Mouse (Mus musculus): ENCODE measurements at regions not wholly inside any gene's neighbourhood (a gene's known extent, or its start where the extent isn't known, plus 50 kb on each side); places are given as distances from the start of the nearest gene placed in this dataset.

GRCm38 (mm10) chr2:137510671-137511235, 394.3 kb upstream of the Jag1 start:
- Histone ChIP-seq H3K27me3 (ENCODE audit: control insufficient read depth, insufficient read depth, low read length) (no peaks in the 10 kb centered on the region), H3K9ac (replicated peaks; ENCODE audit: low read depth, low read length) (no peak overlapping the region), H3K27ac (ENCODE audit: low read length) (no peak overlapping the region), H3K9me3 (ENCODE audit: control insufficient read depth, low read depth, low read length) (no peaks in the 10 kb centered on the region), H3K36me3 (ENCODE audit: control insufficient read depth, insufficient read depth, low read length) (no peaks in the 10 kb centered on the region), H3K4me1 (ENCODE audit: control insufficient read depth, insufficient read depth, low read length) (no peaks in the 10 kb centered on the region), H3K4me2 (replicated peaks; ENCODE audit: low read depth, low read length) (no peak overlapping the region), H3K4me3 (ENCODE audit: low read depth, low read length) (no peak overlapping the region)
- 75% methylated on average over 3 of the region's 3 CpGs for WGBS
- no peak for ATAC-seq (ENCODE audit: insufficient number of reproducible peaks, insufficient read depth, low FRiP score, low read depth)

GRCm38 (mm10) chr2:137501236-137501635, 384.8 kb upstream of the Jag1 start:
- H3K4me1 ChIP-seq (ENCODE audit: control insufficient read depth, insufficient read depth, low read length): no peaks in the 10 kb centered on the region
- H3K9me3 ChIP-seq (ENCODE audit: control insufficient read depth, low read depth, low read length): no peaks in the 10 kb centered on the region
- no peak overlapping the region for H3K4me2 ChIP-seq (replicated peaks; ENCODE audit: low read depth, low read length)
- no peak for ATAC-seq (ENCODE audit: insufficient number of reproducible peaks, insufficient read depth, low FRiP score, low read depth)
- H3K36me3 ChIP-seq (ENCODE audit: control insufficient read depth, insufficient read depth, low read length): no peaks in the 10 kb centered on the region
- no peak overlapping the region for H3K9ac ChIP-seq (replicated peaks; ENCODE audit: low read depth, low read length)
- H3K27ac ChIP-seq (ENCODE audit: low read length): no peak overlapping the region
- H3K4me3 ChIP-seq (ENCODE audit: low read depth, low read length): no peak overlapping the region
- WGBS: 49% methylated on average over 1 of the region's 1 CpGs
- no peaks in the 10 kb centered on the region for H3K27me3 ChIP-seq (ENCODE audit: control insufficient read depth, insufficient read depth, low read length)

GRCm38 (mm10) chr2:137497616-137498015, 381.2 kb upstream of the Jag1 start:
- H3K27me3 ChIP-seq (ENCODE audit: control insufficient read depth, insufficient read depth, low read length): no peaks in the 10 kb centered on the region
- H3K36me3 ChIP-seq (ENCODE audit: control insufficient read depth, insufficient read depth, low read length): no peaks in the 10 kb centered on the region
- no peak overlapping the region for H3K9ac ChIP-seq (replicated peaks; ENCODE audit: low read depth, low read length)
- no peak for ATAC-seq (ENCODE audit: insufficient number of reproducible peaks, insufficient read depth, low FRiP score, low read depth)
- no peaks in the 10 kb centered on the region for H3K9me3 ChIP-seq (ENCODE audit: control insufficient read depth, low read depth, low read length)
- no peak overlapping the region for H3K27ac ChIP-seq (ENCODE audit: low read length)
- 73% methylated on average over 2 of the region's 2 CpGs for WGBS
- H3K4me3 ChIP-seq (ENCODE audit: low read depth, low read length): no peak overlapping the region
- H3K4me1 ChIP-seq (ENCODE audit: control insufficient read depth, insufficient read depth, low read length): no peaks in the 10 kb centered on the region
- no peak overlapping the region for H3K4me2 ChIP-seq (replicated peaks; ENCODE audit: low read depth, low read length)

GRCm38 (mm10) chr2:137493600-137493999, 377.2 kb upstream of the Jag1 start:
- Histone ChIP-seq H3K4me1 (ENCODE audit: control insufficient read depth, insufficient read depth, low read length) (no peaks in the 10 kb centered on the region), H3K4me2 (replicated peaks; ENCODE audit: low read depth, low read length) (no peak overlapping the region), H3K27me3 (ENCODE audit: control insufficient read depth, insufficient read depth, low read length) (no peaks in the 10 kb centered on the region), H3K4me3 (ENCODE audit: low read depth, low read length) (no peak overlapping the region), H3K27ac (ENCODE audit: low read length) (no peak overlapping the region), H3K9me3 (ENCODE audit: control insufficient read depth, low read depth, low read length) (no peaks in the 10 kb centered on the region), H3K36me3 (ENCODE audit: control insufficient read depth, insufficient read depth, low read length) (no peaks in the 10 kb centered on the region), H3K9ac (replicated peaks; ENCODE audit: low read depth, low read length) (no peak overlapping the region)
- 87% methylated on average over 5 of the region's 5 CpGs for WGBS
- no peak for ATAC-seq (ENCODE audit: insufficient number of reproducible peaks, insufficient read depth, low FRiP score, low read depth)

- no peak overlapping the region for H3K4me3 ChIP-seq (ENCODE audit: low read depth, low read length)
- H3K36me3 ChIP-seq (ENCODE audit: control insufficient read depth, insufficient read depth, low read length): no peaks in the 10 kb centered on the region
- H3K4me2 ChIP-seq (replicated peaks; ENCODE audit: low read depth, low read length): no peak overlapping the region
- 53% methylated on average over 5 of the region's 5 CpGs for WGBS
- H3K9me3 ChIP-seq (ENCODE audit: control insufficient read depth, low read depth, low read length): no peaks in the 10 kb centered on the region
- no peak overlapping the region for H3K27ac ChIP-seq (ENCODE audit: low read length)
- no peaks in the 10 kb centered on the region for H3K4me1 ChIP-seq (ENCODE audit: control insufficient read depth, insufficient read depth, low read length)
- no peak for ATAC-seq (ENCODE audit: insufficient number of reproducible peaks, insufficient read depth, low FRiP score, low read depth)
- no peaks in the 10 kb centered on the region for H3K27me3 ChIP-seq (ENCODE audit: control insufficient read depth, insufficient read depth, low read length)
- H3K9ac ChIP-seq (replicated peaks; ENCODE audit: low read depth, low read length): no peak overlapping the region
Measured at GRCm38 (mm10) chr2:137489181-137489682, 372.8 kb upstream of the Jag1 start.

GRCm38 (mm10) chr2:137468769-137469168, 352.3 kb upstream of the Jag1 start:
- Histone ChIP-seq H3K4me2 (replicated peaks; ENCODE audit: low read depth, low read length) (no peak overlapping the region), H3K9me3 (ENCODE audit: control insufficient read depth, low read depth, low read length) (no peaks in the 10 kb centered on the region), H3K4me3 (ENCODE audit: low read depth, low read length) (no peak overlapping the region), H3K4me1 (ENCODE audit: control insufficient read depth, insufficient read depth, low read length) (no peaks in the 10 kb centered on the region), H3K27me3 (ENCODE audit: control insufficient read depth, insufficient read depth, low read length) (no peaks in the 10 kb centered on the region), H3K9ac (replicated peaks; ENCODE audit: low read depth, low read length) (no peak overlapping the region), H3K36me3 (ENCODE audit: control insufficient read depth, insufficient read depth, low read length) (no peaks in the 10 kb centered on the region), H3K27ac (ENCODE audit: low read length) (no peak overlapping the region)
- no peak for ATAC-seq (ENCODE audit: insufficient number of reproducible peaks, insufficient read depth, low FRiP score, low read depth)
- WGBS: 33% methylated on average over 1 of the region's 1 CpGs

GRCm38 (mm10) chr2:137457061-137457753, 340.8 kb upstream of the Jag1 start:
- 67% methylated on average over 4 of the region's 4 CpGs for WGBS
- Histone ChIP-seq H3K36me3 (ENCODE audit: control insufficient read depth, insufficient read depth, low read length) (no peaks in the 10 kb centered on the region), H3K9me3 (ENCODE audit: control insufficient read depth, low read depth, low read length) (no peaks in the 10 kb centered on the region), H3K4me2 (replicated peaks; ENCODE audit: low read depth, low read length) (no peak overlapping the region), H3K27me3 (ENCODE audit: control insufficient read depth, insufficient read depth, low read length) (no peaks in the 10 kb centered on the region), H3K4me1 (ENCODE audit: control insufficient read depth, insufficient read depth, low read length) (no peaks in the 10 kb centered on the region), H3K27ac (ENCODE audit: low read length) (no peak overlapping the region), H3K9ac (replicated peaks; ENCODE audit: low read depth, low read length) (no peak overlapping the region), H3K4me3 (ENCODE audit: low read depth, low read length) (no peak overlapping the region)
- ATAC-seq (ENCODE audit: insufficient number of reproducible peaks, insufficient read depth, low FRiP score, low read depth): no peak

- no peak overlapping the region for H3K27ac ChIP-seq (ENCODE audit: low read length)
- no peaks in the 10 kb centered on the region for H3K27me3 ChIP-seq (ENCODE audit: control insufficient read depth, insufficient read depth, low read length)
- 67% methylated on average over 3 of the region's 3 CpGs for WGBS
- H3K4me3 ChIP-seq (ENCODE audit: low read depth, low read length): no peak overlapping the region
- H3K4me2 ChIP-seq (replicated peaks; ENCODE audit: low read depth, low read length): no peak overlapping the region
- no peak overlapping the region for H3K9ac ChIP-seq (replicated peaks; ENCODE audit: low read depth, low read length)
- no peaks in the 10 kb centered on the region for H3K36me3 ChIP-seq (ENCODE audit: control insufficient read depth, insufficient read depth, low read length)
- no peaks in the 10 kb centered on the region for H3K4me1 ChIP-seq (ENCODE audit: control insufficient read depth, insufficient read depth, low read length)
- H3K9me3 ChIP-seq (ENCODE audit: control insufficient read depth, low read depth, low read length): no peaks in the 10 kb centered on the region
- ATAC-seq (ENCODE audit: insufficient number of reproducible peaks, insufficient read depth, low FRiP score, low read depth): no peak
Measured at GRCm38 (mm10) chr2:137456436-137456835, 340.0 kb upstream of the Jag1 start.

GRCm38 (mm10) chr2:137446919-137447318, 330.5 kb upstream of the Jag1 start:
- no peaks in the 10 kb centered on the region for H3K9me3 ChIP-seq (ENCODE audit: control insufficient read depth, low read depth, low read length)
- no peaks in the 10 kb centered on the region for H3K36me3 ChIP-seq (ENCODE audit: control insufficient read depth, insufficient read depth, low read length)
- no peak overlapping the region for H3K9ac ChIP-seq (replicated peaks; ENCODE audit: low read depth, low read length)
- H3K27me3 ChIP-seq (ENCODE audit: control insufficient read depth, insufficient read depth, low read length): no peaks in the 10 kb centered on the region
- no peak for ATAC-seq (ENCODE audit: insufficient number of reproducible peaks, insufficient read depth, low FRiP score, low read depth)
- no peak overlapping the region for H3K4me2 ChIP-seq (replicated peaks; ENCODE audit: low read depth, low read length)
- H3K4me1 ChIP-seq (ENCODE audit: control insufficient read depth, insufficient read depth, low read length): no peaks in the 10 kb centered on the region
- no peak overlapping the region for H3K4me3 ChIP-seq (ENCODE audit: low read depth, low read length)
- 83% methylated on average over 7 of the region's 7 CpGs for WGBS
- no peak overlapping the region for H3K27ac ChIP-seq (ENCODE audit: low read length)
